Mouse (Mus musculus): ENCODE results near the gene Cmip. TPM values are rescaled to one million over a fixed set of nuclear protein-coding genes. Genes with fewer than 3 reads are reported as not detected.
"Not testable (repeated sequence)": the region's sequence is repeated elsewhere in the genome, so short reads cannot be mapped to it uniquely, and the experiment has no call there.

Cmip gene
- polyA plus RNA-seq, 1 experiment: 92.3 TPM

GRCm38 (mm10) chr8:117417830-117418229 lies 161.0 kb downstream of the Cmip start:
- peaks cover 63% of the 10 kb centered on the region for H3K4me1 ChIP-seq
- no peaks in the 10 kb centered on the region for H3K9me3 ChIP-seq
- H3K36me3 ChIP-seq (replicated peaks; ENCODE audit: low read length): peaks cover 96% of the 10 kb centered on the region
- TF ChIP-seq FLI1 (IDR thresholded peaks at IDR 0.05; ENCODE audit: low read length) (no peak), GATA1 (IDR thresholded peaks at IDR 0.05; ENCODE audit: borderline replicate concordance, low read length) (no peak)
- H3K4me3 ChIP-seq (replicated peaks): no peak overlapping the region
- no peaks in the 10 kb centered on the region for H3K27me3 ChIP-seq (replicated peaks)

- TF ChIP-seq FLI1 (IDR thresholded peaks at IDR 0.05; ENCODE audit: low read length) (no peak), GATA1 (IDR thresholded peaks at IDR 0.05; ENCODE audit: borderline replicate concordance, low read length) (no peak)
- Histone ChIP-seq H3K9me3 (no peaks in the 10 kb centered on the region), H3K27me3 (replicated peaks) (no peaks in the 10 kb centered on the region), H3K36me3 (replicated peaks; ENCODE audit: low read length) (peaks cover 98% of the 10 kb centered on the region), H3K4me1 (peaks cover 65% of the 10 kb centered on the region), H3K4me3 (replicated peaks) (no peak overlapping the region)
Measured at GRCm38 (mm10) chr8:117420841-117421534, 164.1 kb downstream of the Cmip start.

DNA sequence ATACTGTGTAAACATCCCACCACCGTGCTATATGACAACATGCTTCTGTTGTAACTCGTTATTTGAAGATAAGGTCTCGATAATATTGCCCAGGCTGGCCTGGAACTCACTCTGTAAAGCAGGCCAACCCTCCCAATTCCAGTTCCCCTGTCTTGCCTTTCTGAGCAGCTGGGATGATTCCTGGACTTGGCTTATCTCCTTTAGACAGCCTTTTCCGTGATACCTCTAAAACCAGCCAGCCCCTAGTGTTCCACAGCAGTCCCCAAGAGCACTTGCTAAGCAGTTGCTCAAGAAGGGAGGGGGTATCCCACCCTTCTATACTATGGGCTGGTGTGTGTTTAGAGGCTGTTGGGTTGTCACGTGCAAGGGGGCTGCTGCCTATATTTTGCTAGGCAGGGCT lies 165.0 kb downstream of the Cmip start:
- Histone ChIP-seq H3K4me3 (replicated peaks) (no peak overlapping the region), H3K4me1 (peaks cover 59% of the 10 kb centered on the region), H3K36me3 (replicated peaks; ENCODE audit: low read length) (peaks cover 98% of the 10 kb centered on the region), H3K27me3 (replicated peaks) (no peaks in the 10 kb centered on the region), H3K9me3 (no peaks in the 10 kb centered on the region)
- TF ChIP-seq FLI1 (IDR thresholded peaks at IDR 0.05; ENCODE audit: low read length) (no peak), GATA1 (IDR thresholded peaks at IDR 0.05; ENCODE audit: borderline replicate concordance, low read length) (no peak)

DNA sequence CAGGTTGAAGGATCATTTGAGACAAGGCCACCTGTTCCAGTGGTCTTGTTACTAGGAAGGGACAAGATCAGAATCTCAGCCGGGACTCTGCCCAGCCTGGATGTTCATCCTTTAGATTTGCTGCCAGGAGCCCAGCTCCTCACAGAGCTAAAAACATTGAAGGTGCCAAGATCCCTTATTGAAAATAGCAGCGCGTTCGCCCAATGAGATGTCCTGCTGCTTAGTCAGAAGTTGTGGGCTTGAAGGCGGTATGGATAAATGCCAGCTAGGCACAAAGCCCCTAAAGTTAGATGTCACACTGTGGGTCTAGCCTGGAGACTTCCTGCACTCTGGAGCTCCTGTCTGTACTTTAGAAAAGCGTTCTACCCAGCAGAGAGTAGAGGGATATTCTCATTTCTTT lies 165.5 kb downstream of the Cmip start:
- peaks cover 54% of the 10 kb centered on the region for H3K4me1 ChIP-seq
- H3K4me3 ChIP-seq (replicated peaks): no peak overlapping the region
- no peak for TF ChIP-seq GATA1 (IDR thresholded peaks at IDR 0.05; ENCODE audit: borderline replicate concordance, low read length)
- TF ChIP-seq FLI1 (IDR thresholded peaks at IDR 0.05; ENCODE audit: low read length): no peak
- no peaks in the 10 kb centered on the region for H3K9me3 ChIP-seq
- H3K27me3 ChIP-seq (replicated peaks): no peaks in the 10 kb centered on the region
- H3K36me3 ChIP-seq (replicated peaks; ENCODE audit: low read length): peaks cover 98% of the 10 kb centered on the region

DNA sequence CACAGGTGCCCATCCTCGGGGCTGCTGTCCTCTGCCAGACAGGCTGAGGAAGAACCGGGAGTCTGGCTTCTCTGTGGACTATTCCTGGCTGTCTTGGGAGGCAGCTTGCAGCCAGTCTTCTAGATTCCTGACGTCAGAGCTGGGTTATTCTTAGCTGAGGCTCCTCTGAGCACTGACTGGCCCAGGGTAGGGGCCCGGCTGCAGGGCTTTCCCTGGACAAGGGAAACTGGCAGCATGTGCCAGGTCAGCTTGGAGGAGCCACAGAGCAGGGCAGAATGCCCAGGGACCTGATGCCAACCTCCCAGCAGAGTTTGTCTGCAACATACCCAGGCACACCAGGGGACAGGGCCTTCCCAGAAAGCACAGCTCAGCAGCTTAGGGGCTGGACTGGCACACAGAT lies 166.2 kb downstream of the Cmip start:
- Histone ChIP-seq H3K9me3 (no peaks in the 10 kb centered on the region), H3K4me1 (peaks cover 47% of the 10 kb centered on the region), H3K4me3 (replicated peaks) (no peak overlapping the region), H3K36me3 (replicated peaks; ENCODE audit: low read length) (peaks cover 97% of the 10 kb centered on the region), H3K27me3 (replicated peaks) (no peaks in the 10 kb centered on the region)
- no peak for TF ChIP-seq GATA1 (IDR thresholded peaks at IDR 0.05; ENCODE audit: borderline replicate concordance, low read length)
- no peak for TF ChIP-seq FLI1 (IDR thresholded peaks at IDR 0.05; ENCODE audit: low read length)

- H3K4me3 ChIP-seq (replicated peaks); H3K27me3 ChIP-seq (replicated peaks); H3K9me3 ChIP-seq: not testable (repeated sequence)
- Histone ChIP-seq H3K4me1 (peaks cover 17% of the 10 kb centered on the region), H3K36me3 (replicated peaks; ENCODE audit: low read length) (peaks cover 99% of the 10 kb centered on the region)
Measured at GRCm38 (mm10) chr8:117427816-117428215, 171.0 kb downstream of the Cmip start.

DNA sequence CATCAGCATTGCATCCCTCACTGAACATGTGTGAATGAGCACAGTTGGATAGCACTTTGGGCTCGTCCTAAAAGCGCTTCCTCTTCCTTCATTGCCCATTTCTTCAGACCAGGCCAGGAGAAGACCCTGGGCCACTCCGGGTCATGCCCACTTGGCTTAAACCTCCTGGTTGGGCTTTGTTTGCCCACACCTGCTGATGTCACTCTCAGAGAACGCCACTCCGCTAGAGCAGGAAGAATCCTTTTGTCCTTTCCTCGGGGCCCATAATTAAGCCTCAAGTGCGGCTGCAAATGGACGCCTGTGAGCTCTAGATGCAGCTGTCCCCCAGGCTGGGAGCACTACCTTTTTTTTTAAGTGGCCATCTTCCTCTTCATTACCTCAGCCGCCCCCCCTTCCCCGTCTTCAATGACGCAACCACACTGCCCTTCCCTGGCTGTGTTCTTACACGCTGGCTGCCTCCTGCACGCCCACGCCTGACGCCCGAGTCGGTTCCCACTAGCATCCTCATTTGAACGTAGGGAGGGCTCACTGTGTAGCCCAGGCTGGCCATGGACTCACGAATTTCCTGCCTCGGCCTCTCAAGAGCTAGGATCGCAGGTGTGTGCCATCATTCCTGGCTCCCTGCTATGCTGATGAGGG lies 171.8 kb downstream of the Cmip start:
- peaks cover 13% of the 10 kb centered on the region; the same call in 1 of the 2 replicates for H3K4me1 ChIP-seq
- H3K27me3 ChIP-seq (replicated peaks): no peaks in the 10 kb centered on the region
- peaks cover 99% of the 10 kb centered on the region for H3K36me3 ChIP-seq (replicated peaks; ENCODE audit: low read length)
- H3K4me3 ChIP-seq (replicated peaks): no peak overlapping the region
- TF ChIP-seq FLI1 (IDR thresholded peaks at IDR 0.05; ENCODE audit: low read length): no peak
- TF ChIP-seq GATA1 (IDR thresholded peaks at IDR 0.05; ENCODE audit: borderline replicate concordance, low read length): no peak
- H3K9me3 ChIP-seq: no peaks in the 10 kb centered on the region

GRCm38 (mm10) chr8:117430624-117431023 lies 173.8 kb downstream of the Cmip start:
- peaks cover 99% of the 10 kb centered on the region for H3K36me3 ChIP-seq (replicated peaks; ENCODE audit: low read length)
- H3K4me3 ChIP-seq (replicated peaks): no peak overlapping the region
- H3K4me1 ChIP-seq: peaks cover 18% of the 10 kb centered on the region; the same call in 1 of the 2 replicates
- H3K9me3 ChIP-seq: no peaks in the 10 kb centered on the region
- no peaks in the 10 kb centered on the region for H3K27me3 ChIP-seq (replicated peaks)
- TF ChIP-seq FLI1 (IDR thresholded peaks at IDR 0.05; ENCODE audit: low read length) (no peak), GATA1 (IDR thresholded peaks at IDR 0.05; ENCODE audit: borderline replicate concordance, low read length) (no peak)

GRCm38 (mm10) chr8:117431554-117431953 lies 174.7 kb downstream of the Cmip start:
- no peaks in the 10 kb centered on the region for H3K9me3 ChIP-seq
- H3K27me3 ChIP-seq (replicated peaks): no peaks in the 10 kb centered on the region
- no peak overlapping the region for H3K4me3 ChIP-seq (replicated peaks)
- H3K36me3 ChIP-seq (replicated peaks; ENCODE audit: low read length): peaks cover 99% of the 10 kb centered on the region
- TF ChIP-seq GATA1 (IDR thresholded peaks at IDR 0.05; ENCODE audit: borderline replicate concordance, low read length) (no peak), FLI1 (IDR thresholded peaks at IDR 0.05; ENCODE audit: low read length) (no peak)
- peaks cover 15% of the 10 kb centered on the region for H3K4me1 ChIP-seq

- Histone ChIP-seq H3K36me3 (replicated peaks; ENCODE audit: low read length) (peaks cover 99% of the 10 kb centered on the region), H3K9me3 (no peaks in the 10 kb centered on the region), H3K4me1 (peaks cover 21% of the 10 kb centered on the region), H3K4me3 (replicated peaks) (no peak overlapping the region), H3K27me3 (replicated peaks) (no peaks in the 10 kb centered on the region)
- TF ChIP-seq FLI1 (IDR thresholded peaks at IDR 0.05; ENCODE audit: low read length) (no peak), GATA1 (IDR thresholded peaks at IDR 0.05; ENCODE audit: borderline replicate concordance, low read length) (no peak)
Measured at GRCm38 (mm10) chr8:117432111-117432510, 175.2 kb downstream of the Cmip start.
